Mouse (Mus musculus) adrenal gland, adult (tissue): ENCODE measurements around the gene Il3.

Experiments used
- DNase-seq, 2 experiments: peaks; one replicate each; pipeline ENCODE4 v3.0.0; 2022 to 2023; ENCODE audit warnings: low spot score in 1 of 2; ENCODE audit not compliant: inconsistent age in 2 of 2

The Il3 gene

GRCm38 (mm10) chr11:54287821-54288453, 20.9 kb upstream of the Il3 start:
- DNase-seq: no peak

- no peak for DNase-seq
These were observed 4.4 kb upstream of the Il3 start for GRCm38 (mm10) chr11:54271437-54271949.

GRCm38 (mm10) chr11:54269191-54269896, 2.3 kb upstream of the Il3 start:
- no peak for DNase-seq

- DNase-seq: peak; percentile 26 to 80
These were observed 2.5 kb downstream of the Il3 start for GRCm38 (mm10) chr11:54264542-54264941.

- no peak for DNase-seq
These were observed 3.6 kb downstream of the Il3 start for GRCm38 (mm10) chr11:54263405-54264031.

GRCm38 (mm10) chr11:54256624-54257376, 10.3 kb downstream of the Il3 start:
- peak; percentile 83 to 94 for DNase-seq

- peak; percentile 21 to 44 for DNase-seq
These were observed 13.0 kb downstream of the Il3 start for GRCm38 (mm10) chr11:54254114-54254513.

GRCm38 (mm10) chr11:54250575-54250974, 16.5 kb downstream of the Il3 start:
- DNase-seq: no peak

- no peak for DNase-seq
These were observed 17.3 kb downstream of the Il3 start for GRCm38 (mm10) chr11:54249748-54250147.

- DNase-seq: no peak
These were observed 17.9 kb downstream of the Il3 start, which contains the start of gene Csf2 for GRCm38 (mm10) chr11:54248940-54249717. TSS of gene Csf2 (minus strand) at chr11:54249667.

GRCm38 (mm10) chr11:54247251-54247950, 19.7 kb downstream of the Il3 start:
- no peak for DNase-seq

GRCm38 (mm10) chr11:54244465-54244864, 22.6 kb downstream of the Il3 start:
- DNase-seq: no peak

GRCm38 (mm10) chr11:54242494-54242893, 24.6 kb downstream of the Il3 start:
- DNase-seq: no peak

- DNase-seq: peak; percentile 61 to 66
These were observed 30.1 kb downstream of the Il3 start for GRCm38 (mm10) chr11:54236939-54237338.

GRCm38 (mm10) chr11:54227478-54227877, 39.6 kb downstream of the Il3 start:
- DNase-seq: peak in 1 of 2 experiments; percentile 59

GRCm38 (mm10) chr11:54224475-54224986, 42.5 kb downstream of the Il3 start:
- no peak for DNase-seq

- peak in 1 of 2 experiments; percentile 53 for DNase-seq
These were observed 43.2 kb downstream of the Il3 start for GRCm38 (mm10) chr11:54223637-54224474.

GRCm38 (mm10) chr11:54219903-54220740, 47.0 kb downstream of the Il3 start:
- DNase-seq: no peak
